Mouse (Mus musculus) adrenal gland, adult 2 months (tissue): ENCODE measurements at regions not wholly inside any gene's neighbourhood (a gene's known extent, or its start where the extent isn't known, plus 50 kb on each side); places are given as distances from the start of the nearest gene placed in this dataset.

Experiments used
- DNase-seq: peaks from one replicate; pipeline ENCODE4 v3.0.0; 2021

- no peak for DNase-seq
Observed at GRCm38 (mm10) chr1:35975611-35976208, 92.5 kb upstream of the Hs6st1 start.

- DNase-seq: no peak
Observed at GRCm38 (mm10) chr1:35976528-35976927, 91.7 kb upstream of the Hs6st1 start.

GRCm38 (mm10) chr1:35978116-35978515, 90.1 kb upstream of the Hs6st1 start:
- DNase-seq: no peak

GRCm38 (mm10) chr1:35978766-35979165, 89.4 kb upstream of the Hs6st1 start:
- no peak for DNase-seq

GRCm38 (mm10) chr1:35981226-35981625, 87.0 kb upstream of the Hs6st1 start:
- no peak for DNase-seq

GRCm38 (mm10) chr1:35983361-35983760, 84.8 kb upstream of the Hs6st1 start:
- DNase-seq: no peak

- DNase-seq: no peak
Observed at GRCm38 (mm10) chr1:35985318-35985717, 82.9 kb upstream of the Hs6st1 start.

- DNase-seq: no peak
Observed at GRCm38 (mm10) chr1:35986666-35987065, 81.5 kb upstream of the Hs6st1 start.

- DNase-seq: no peak
Observed at GRCm38 (mm10) chr1:35992227-35992909, 75.8 kb upstream of the Hs6st1 start.

GRCm38 (mm10) chr1:35992937-35993336, 75.3 kb upstream of the Hs6st1 start:
- no peak for DNase-seq

GRCm38 (mm10) chr1:35995691-35996090, 72.5 kb upstream of the Hs6st1 start:
- no peak for DNase-seq

- DNase-seq: no peak
Observed at GRCm38 (mm10) chr1:36001319-36001718, 66.9 kb upstream of the Hs6st1 start.

- no peak for DNase-seq
Observed at GRCm38 (mm10) chr1:36001821-36002220, 66.4 kb upstream of the Hs6st1 start.

- DNase-seq: no peak
Observed at GRCm38 (mm10) chr1:36003592-36003991, 64.6 kb upstream of the Hs6st1 start.

GRCm38 (mm10) chr1:36008598-36008997, 59.6 kb upstream of the Hs6st1 start:
- no peak for DNase-seq

- DNase-seq: no peak
Observed at GRCm38 (mm10) chr1:36009010-36009619, 59.1 kb upstream of the Hs6st1 start.

- DNase-seq: no peak
Observed at GRCm38 (mm10) chr1:36010151-36010550, 58.0 kb upstream of the Hs6st1 start.

- DNase-seq: no peak
Observed at GRCm38 (mm10) chr1:36010834-36011233, 57.4 kb upstream of the Hs6st1 start.

- no peak for DNase-seq
Observed at GRCm38 (mm10) chr1:36012081-36012765, 56.0 kb upstream of the Hs6st1 start.

- no peak for DNase-seq
Observed at GRCm38 (mm10) chr1:36013823-36014341, 54.3 kb upstream of the Hs6st1 start.

GRCm38 (mm10) chr1:36014372-36014771, 53.8 kb upstream of the Hs6st1 start:
- DNase-seq: no peak

GRCm38 (mm10) chr1:36015210-36015609, 53.0 kb upstream of the Hs6st1 start:
- no peak for DNase-seq

- no peak for DNase-seq
Observed at GRCm38 (mm10) chr1:36016566-36016965, 51.6 kb upstream of the Hs6st1 start.
